Mouse (Mus musculus): ENCODE measurements around the gene Ythdf2.

GRCm38 (mm10) chr4:132211953-132212734, at the start of gene Ythdf2:
- peak; percentile 76 for TF ChIP-seq CTCF (IDR thresholded peaks at IDR 0.05; ENCODE audit: extremely low read depth, insufficient read length, insufficient replicate concordance, low read depth, low read length)
- TF ChIP-seq POLR2A (IDR thresholded peaks at IDR 0.05; ENCODE audit: low read depth, low read length), result peak; percentile 75

Data from small intestine, adult 2 months (tissue).